Mouse (Mus musculus) heart, embryonic 16.5 days (tissue): Measurements from ENCODE around the gene Far1. TPM values are rescaled to one million over a fixed set of nuclear protein-coding genes. Genes with fewer than 3 reads are reported as not detected.

ENCODE experiments used
- ATAC-seq: fragments of 200-750 bp; cut with Nextera tagmentation; replicated peaks from 2 replicates; pipeline ENCODE4 v1.8.0; 2017; ENCODE audit warnings: moderate number of reproducible peaks; ENCODE audit not compliant: insufficient read depth, low FRiP score; ENCODE audit errors: extremely low read depth
- H3K27ac ChIP-seq: fragments of 300-500 bp; sonication (generic); 2 replicates; pipeline ENCODE4 v1.5.1; 2014; ENCODE audit warnings: mild to moderate bottlenecking, low read length, control low read depth, moderate library complexity
- H3K27me3 ChIP-seq: fragments of 300-500 bp; sonication (generic); 2 replicates; pipeline ENCODE4 v1.6.1; 2014; ENCODE audit warnings: low read length, mixed read lengths; ENCODE audit not compliant: control insufficient read depth, insufficient read depth
- H3K36me3 ChIP-seq: fragments of 300-500 bp; sonication (generic); 2 replicates; pipeline ENCODE4 v1.6.1; 2014; ENCODE audit not compliant: control insufficient read depth, insufficient read depth
- H3K4me1 ChIP-seq: fragments of 300-500 bp; sonication (generic); 2 replicates; pipeline ENCODE4 v1.6.1; 2014; ENCODE audit warnings: low read length, mixed read lengths; ENCODE audit not compliant: control insufficient read depth, insufficient read depth
- H3K4me2 ChIP-seq: fragments of 300-500 bp; sonication (generic); 2 replicates; pipeline ENCODE4 v1.6.1; 2014; ENCODE audit warnings: low read depth, mild to moderate bottlenecking, control low read depth, low read length
- H3K4me3 ChIP-seq: fragments of 300-500 bp; sonication (generic); 2 replicates; pipeline ENCODE4 v1.5.1; 2014; ENCODE audit warnings: mild to moderate bottlenecking, control low read depth, low read length
- H3K9ac ChIP-seq: fragments of 300-500 bp; sonication (generic); 2 replicates; pipeline ENCODE4 v1.6.1; 2014; ENCODE audit warnings: low read length, control low read depth
- H3K9me3 ChIP-seq: fragments of 300-500 bp; sonication (generic); replicated peaks from 2 replicates; pipeline ENCODE4 v1.6.1; 2016; ENCODE audit warnings: low read length; ENCODE audit not compliant: control insufficient read depth
- WGBS: fragments of 180-500 bp; shearing (Covaris S2); extraction: QIAGEN DNeasy Blood & Tissue Kit; methylation state at CpG from one replicate; pipeline ENCODE4 v1.1.7; 2014; 5-methylcytosine and 5-hydroxymethylcytosine counted together
- polyA plus RNA-seq: library from polyadenylated mRNA; unstranded; fragments of >200 nt; fragmentation: Nextera tagmentation; extraction: Ambion mirVana; gene quantifications from 2 replicates; pipeline ENCODE4 v1.2.1, GENCODE M21; 2015

Far1 gene
- polyA plus RNA-seq, 1 experiment from 2014 or later, result 47.2 TPM

GRCm38 (mm10) chr7:113614198-113614927 is 100.7 kb downstream of the Far1 start:
- peaks cover 12% of the 10 kb centered on the region for H3K4me1 ChIP-seq
- H3K27me3 ChIP-seq, result no peaks in the 10 kb centered on the region
- ATAC-seq, result peak; percentile 78
- H3K9ac ChIP-seq, result no peak overlapping the region
- H3K36me3 ChIP-seq, result no peaks in the 10 kb centered on the region
- H3K27ac ChIP-seq, result peak overlapping the region; percentile 85
- H3K4me3 ChIP-seq, result no peak overlapping the region
- 39% methylated on average over 10 of the region's 10 CpGs for WGBS
- H3K4me2 ChIP-seq, result no peak overlapping the region
- H3K9me3 ChIP-seq, result no peaks in the 10 kb centered on the region

GRCm38 (mm10) chr7:113619166-113619565 is 105.5 kb downstream of the Far1 start:
- H3K9me3 ChIP-seq, result 0 out of 2 replicates have a peak, but pooled peaks cover 2% of the 10 kb centered on the region
- ATAC-seq, result no peak
- no peaks in the 10 kb centered on the region for H3K36me3 ChIP-seq
- H3K4me3 ChIP-seq, result no peak overlapping the region
- peaks cover 12% of the 10 kb centered on the region for H3K4me1 ChIP-seq
- no peak overlapping the region for H3K4me2 ChIP-seq
- 81% methylated on average over 2 of the region's 2 CpGs for WGBS
- H3K27me3 ChIP-seq, result no peaks in the 10 kb centered on the region
- no peak overlapping the region for H3K9ac ChIP-seq
- no peak overlapping the region for H3K27ac ChIP-seq

DNA sequence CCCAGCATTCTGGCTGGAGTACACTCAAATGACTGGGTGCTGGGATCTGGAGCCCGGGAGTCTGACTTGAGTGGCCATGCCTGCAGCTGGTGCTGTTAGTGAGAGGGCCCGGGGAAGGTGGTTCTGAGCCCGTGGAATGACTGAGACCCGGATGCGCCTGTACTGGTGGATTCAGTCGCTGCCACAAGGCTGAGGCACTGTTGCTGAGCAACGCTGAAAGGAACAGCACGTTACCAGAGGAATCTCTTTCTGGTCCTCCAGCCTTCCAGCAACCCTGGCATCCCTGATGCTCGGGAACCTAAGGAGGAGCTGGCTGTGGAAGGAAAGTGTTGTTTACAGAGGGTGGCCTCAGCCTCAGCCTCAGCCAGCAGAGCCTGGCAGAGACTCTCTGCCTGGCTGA is 106.1 kb downstream of the Far1 start:
- peaks cover 6% of the 10 kb centered on the region for H3K4me1 ChIP-seq
- 0 out of 2 replicates have a peak, but pooled peaks cover 2% of the 10 kb centered on the region for H3K9me3 ChIP-seq
- no peak overlapping the region for H3K4me3 ChIP-seq
- ATAC-seq, result no peak
- WGBS, result 79% methylated on average over 9 of the region's 9 CpGs
- no peaks in the 10 kb centered on the region for H3K27me3 ChIP-seq
- H3K4me2 ChIP-seq, result no peak overlapping the region
- H3K36me3 ChIP-seq, result no peaks in the 10 kb centered on the region
- H3K9ac ChIP-seq, result no peak overlapping the region
- H3K27ac ChIP-seq, result no peak overlapping the region

Other genes with a start within 250 kb of the Far1 start
- 22.5 and 24.3 TPM in 2 replicates for gene Btbd10, start 144.4 kb upstream of the Far1 start, polyA plus RNA-seq
- 5.7 and 23.7 TPM in 2 replicates for gene Pth, start 125.3 kb upstream of the Far1 start, polyA plus RNA-seq